Mouse (Mus musculus): ENCODE results near the gene Gm11099. TPM values are rescaled to one million over a fixed set of nuclear protein-coding genes. Genes with fewer than 3 reads are reported as not detected.

Gene Gm11099
- not detected in 2 replicates for polyA plus RNA-seq (2012; rRNA removed)

GRCm38 (mm10) chr2:58859134-58859533 lies at the start of gene Gm11099:
Gm11099 (plus strand) TSS chr2:58859434.
- TF ChIP-seq CTCF (IDR thresholded peaks at IDR 0.05; ENCODE audit: extremely low read depth, insufficient read depth, low read length) (no peak), POLR2A (IDR thresholded peaks at IDR 0.05; ENCODE audit: extremely low read depth, insufficient read depth, low read length) (no peak)
- Histone ChIP-seq H3K27ac (ENCODE audit: insufficient read depth, low read length) (no peak within 1 kb of the TSS), H3K4me3 (ENCODE audit: insufficient read depth, low read length) (no peak within 1 kb of the TSS), H3K4me1 (ENCODE audit: control insufficient read depth, insufficient read depth, low read length) (no peaks in the 10 kb centered on the region)

GRCm38 (mm10) chr2:58812941-58813340 lies 46.3 kb upstream of the Gm11099 start:
- TF ChIP-seq POLR2A (IDR thresholded peaks at IDR 0.05; ENCODE audit: extremely low read depth, insufficient read depth, low read length) (no peak), CTCF (IDR thresholded peaks at IDR 0.05; ENCODE audit: extremely low read depth, insufficient read depth, low read length) (no peak)
- Histone ChIP-seq H3K4me1 (ENCODE audit: control insufficient read depth, insufficient read depth, low read length) (no peaks in the 10 kb centered on the region), H3K4me3 (ENCODE audit: insufficient read depth, low read length) (no peak overlapping the region), H3K27ac (ENCODE audit: insufficient read depth, low read length) (no peak overlapping the region)

- Histone ChIP-seq H3K4me3 (ENCODE audit: insufficient read depth, low read length) (no peak overlapping the region), H3K27ac (ENCODE audit: insufficient read depth, low read length) (no peak overlapping the region), H3K4me1 (ENCODE audit: control insufficient read depth, insufficient read depth, low read length) (no peaks in the 10 kb centered on the region)
- TF ChIP-seq POLR2A (IDR thresholded peaks at IDR 0.05; ENCODE audit: extremely low read depth, insufficient read depth, low read length) (no peak), CTCF (IDR thresholded peaks at IDR 0.05; ENCODE audit: extremely low read depth, insufficient read depth, low read length) (no peak)
Observed at GRCm38 (mm10) chr2:58828910-58829600, 30.2 kb upstream of the Gm11099 start.

GRCm38 (mm10) chr2:58829981-58830742 lies 29.1 kb upstream of the Gm11099 start:
- no peak overlapping the region for H3K27ac ChIP-seq (ENCODE audit: insufficient read depth, low read length)
- TF ChIP-seq CTCF (IDR thresholded peaks at IDR 0.05; ENCODE audit: extremely low read depth, insufficient read depth, low read length) = no peak
- no peak for TF ChIP-seq POLR2A (IDR thresholded peaks at IDR 0.05; ENCODE audit: extremely low read depth, insufficient read depth, low read length)
- no peak overlapping the region for H3K4me3 ChIP-seq (ENCODE audit: insufficient read depth, low read length)
- H3K4me1 ChIP-seq (ENCODE audit: control insufficient read depth, insufficient read depth, low read length) = no peaks in the 10 kb centered on the region; the same call in 1 of the 2 replicates

GRCm38 (mm10) chr2:58832253-58832980 lies 26.8 kb upstream of the Gm11099 start:
- Histone ChIP-seq H3K27ac (ENCODE audit: insufficient read depth, low read length) (no peak overlapping the region), H3K4me3 (ENCODE audit: insufficient read depth, low read length) (no peak overlapping the region), H3K4me1 (ENCODE audit: control insufficient read depth, insufficient read depth, low read length) (no peaks in the 10 kb centered on the region; the same call in 1 of the 2 replicates)
- no peak for TF ChIP-seq POLR2A (IDR thresholded peaks at IDR 0.05; ENCODE audit: extremely low read depth, insufficient read depth, low read length)
- TF ChIP-seq CTCF (IDR thresholded peaks at IDR 0.05; ENCODE audit: extremely low read depth, insufficient read depth, low read length) = no peak

- Histone ChIP-seq H3K4me3 (ENCODE audit: insufficient read depth, low read length) (no peak overlapping the region), H3K4me1 (ENCODE audit: control insufficient read depth, insufficient read depth, low read length) (no peaks in the 10 kb centered on the region), H3K27ac (ENCODE audit: insufficient read depth, low read length) (no peak overlapping the region)
- no peak for TF ChIP-seq POLR2A (IDR thresholded peaks at IDR 0.05; ENCODE audit: extremely low read depth, insufficient read depth, low read length)
- TF ChIP-seq CTCF (IDR thresholded peaks at IDR 0.05; ENCODE audit: extremely low read depth, insufficient read depth, low read length) = no peak
Observed at GRCm38 (mm10) chr2:58841021-58841420, 18.2 kb upstream of the Gm11099 start.

- H3K4me3 ChIP-seq (ENCODE audit: insufficient read depth, low read length) = no peak overlapping the region
- H3K27ac ChIP-seq (ENCODE audit: insufficient read depth, low read length) = no peak overlapping the region
- TF ChIP-seq CTCF (IDR thresholded peaks at IDR 0.05; ENCODE audit: extremely low read depth, insufficient read depth, low read length) = no peak
- no peak for TF ChIP-seq POLR2A (IDR thresholded peaks at IDR 0.05; ENCODE audit: extremely low read depth, insufficient read depth, low read length)
- no peaks in the 10 kb centered on the region for H3K4me1 ChIP-seq (ENCODE audit: control insufficient read depth, insufficient read depth, low read length)
Observed at GRCm38 (mm10) chr2:58842443-58842842, 16.8 kb upstream of the Gm11099 start.

- H3K27ac ChIP-seq (ENCODE audit: insufficient read depth, low read length) = no peak overlapping the region
- H3K4me3 ChIP-seq (ENCODE audit: insufficient read depth, low read length) = no peak overlapping the region
- TF ChIP-seq POLR2A (IDR thresholded peaks at IDR 0.05; ENCODE audit: extremely low read depth, insufficient read depth, low read length) (no peak), CTCF (IDR thresholded peaks at IDR 0.05; ENCODE audit: extremely low read depth, insufficient read depth, low read length) (no peak)
Observed at GRCm38 (mm10) chr2:58844499-58844898, 14.7 kb upstream of the Gm11099 start.

GRCm38 (mm10) chr2:58879876-58880275 lies 20.6 kb downstream of the Gm11099 start:
- H3K27ac ChIP-seq (ENCODE audit: insufficient read depth, low read length) = no peak overlapping the region
- H3K4me1 ChIP-seq (ENCODE audit: control insufficient read depth, insufficient read depth, low read length) = no peaks in the 10 kb centered on the region; the same call in 1 of the 2 replicates
- TF ChIP-seq POLR2A (IDR thresholded peaks at IDR 0.05; ENCODE audit: extremely low read depth, insufficient read depth, low read length) (no peak), CTCF (IDR thresholded peaks at IDR 0.05; ENCODE audit: extremely low read depth, insufficient read depth, low read length) (no peak)
- H3K4me3 ChIP-seq (ENCODE audit: insufficient read depth, low read length) = no peak overlapping the region

More at GRCm38 (mm10) chr2:58844499-58844898, 14.7 kb upstream of the Gm11099 start:
- no peaks in the 10 kb centered on the region; the same call in 1 of the 2 replicates for H3K4me1 ChIP-seq (ENCODE audit: control insufficient read depth, insufficient read depth, low read length)

Measured in cortical plate, adult 2 months (tissue).